Comparison of ENCODE assay signal across 15 mouse cellular contexts in the genomic region with DNA sequence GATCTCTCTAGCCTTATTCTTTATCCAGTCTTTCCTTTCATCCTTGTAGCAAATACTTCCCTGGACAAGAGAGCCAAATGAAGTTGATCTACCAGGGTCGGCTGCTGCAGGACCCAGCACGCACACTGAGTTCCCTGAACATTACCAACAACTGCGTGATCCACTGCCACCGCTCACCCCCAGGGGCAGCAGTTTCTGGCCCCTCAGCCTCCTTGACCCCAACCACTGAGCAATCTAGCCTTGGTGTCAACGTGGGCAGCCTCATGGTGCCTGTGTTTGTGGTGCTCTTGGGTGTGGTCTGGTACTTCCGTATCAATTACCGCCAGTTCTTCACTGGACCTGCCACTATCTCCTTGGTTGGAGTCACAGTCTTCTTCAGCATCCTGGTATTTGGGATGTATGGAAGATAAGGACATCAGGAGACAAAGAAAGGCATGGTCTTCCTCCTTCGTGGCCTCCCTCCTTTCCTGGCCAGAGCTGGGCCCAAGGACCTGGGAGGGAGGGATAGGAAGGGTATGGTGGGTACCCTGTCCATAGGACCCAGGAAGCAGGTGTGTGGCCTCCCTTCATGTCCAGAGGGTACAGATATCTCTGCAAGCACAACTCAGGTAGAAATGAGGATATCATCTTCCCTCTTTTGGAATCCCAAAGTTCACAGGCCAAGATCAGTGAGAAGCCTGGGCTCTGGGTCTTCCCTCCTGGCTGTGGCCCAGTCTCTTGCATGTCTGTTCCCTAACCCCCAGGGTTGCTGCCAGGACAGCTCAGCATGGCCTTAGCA. TPM values are rescaled to one million over a fixed set of nuclear protein-coding genes. Genes with fewer than 3 reads are reported as not detected.
DNase-seq lines count a peak whose midpoint lies in the region; ATAC-seq and TF ChIP-seq lines count a peak whose summit lies in the region.
"Had no signal": no experiment of that assay in that cellular context is flagged by ENCODE, and none has a peak within 500 bp of the region (broad histone marks: within the 10 kb centered on the region; RNA-seq: fewer than 3 reads in every experiment).

No protein-coding gene starts in this region.

- H3K4me3 ChIP-seq in hindbrain, postnatal 0 days (ENCODE audit: low read length): no peak overlapping the region
- no peak overlapping the region for H3K4me3 ChIP-seq in hindbrain, embryonic 11.5 days (ENCODE audit: low read depth, low read length)
- no peak overlapping the region for H3K4me3 ChIP-seq in CH12.LX (replicated peaks in 1 of 3; ENCODE audit: low read depth in 2 of 3, low read length in 2 of 3, poor library complexity in 1 of 3)
- no peak overlapping the region for H3K4me3 ChIP-seq in liver, embryonic 12.5 days

- H3K4me1 ChIP-seq in hindbrain, postnatal 0 days (ENCODE audit: insufficient read depth, low read length): peaks cover 5% of the 10 kb centered on the region; the same call in 1 of the 2 replicates
- H3K4me1 ChIP-seq in hindbrain, embryonic 11.5 days (replicated peaks; ENCODE audit: control insufficient read depth, insufficient read depth, low read length): peaks cover 3% of the 10 kb centered on the region
- peaks cover 16 to 45% of the 10 kb centered on the region in 2 experiments for H3K4me1 ChIP-seq in CH12.LX (ENCODE audit: control insufficient read depth in 1 of 2, insufficient read depth in 2 of 2)
- peaks cover 55% of the 10 kb centered on the region for H3K4me1 ChIP-seq in liver, embryonic 12.5 days

- dilution Hi-C loops in CH12.LX (cut with MboI; ENCODE audit: extremely low pct_ligation_motif_present, extremely low pct_unique_long_range_greater_than_20kb, low sequenced_read_pairs): no loop called here

- in situ Hi-C loops in CH12.LX (cut with MboI; ENCODE audit: low pct_ligation_motif_present, low pct_unique_long_range_greater_than_20kb, low sequenced_read_pairs): no loop called here

- no peaks in the 10 kb centered on the region for H3K27me3 ChIP-seq in hindbrain, postnatal 0 days (ENCODE audit: insufficient read depth, low read length)
- no peaks in the 10 kb centered on the region for H3K27me3 ChIP-seq in hindbrain, embryonic 11.5 days (ENCODE audit: control insufficient read depth, insufficient read depth, low read length)
- no peaks in the 10 kb centered on the region for H3K27me3 ChIP-seq in CH12.LX (replicated peaks)
- H3K27me3 ChIP-seq in liver, embryonic 12.5 days (replicated peaks): no peaks in the 10 kb centered on the region

- TF ChIP-seq POLR2A in CH12.LX (IDR thresholded peaks at IDR 0.05; ENCODE audit: low read depth, low read length): 0 out of 2 replicates have a peak, but pooled peaks have one; percentile 20

- DNase-seq in cerebellum, adult 11-12 months: peak; percentile 29
- no peak for DNase-seq in cerebellum, adult 8-10 months
- DNase-seq in hindbrain, postnatal 0 days (ENCODE audit: low spot score): no peak
- no peak for DNase-seq in hindbrain, embryonic 11.5 days (ENCODE audit: low spot score)
- no peak for DNase-seq in CH12.LX (ENCODE audit: extremely low read depth)
- DNase-seq in left cerebral cortex, postnatal 14 days (ENCODE audit: low spot score in 2 of 2): no peak
- DNase-seq: adrenal gland, postnatal 14 days; kidney, adult 8-10 months; lung, adult 18-20 months; thymus, postnatal 25 days had no signal

- H3K9me3 ChIP-seq in hindbrain, postnatal 0 days (ENCODE audit: low read length): no peaks in the 10 kb centered on the region
- H3K9me3 ChIP-seq in hindbrain, embryonic 11.5 days (ENCODE audit: control insufficient read depth, low read length): no peaks in the 10 kb centered on the region
- no peaks in the 10 kb centered on the region for H3K9me3 ChIP-seq in CH12.LX (replicated peaks; ENCODE audit: low read length)
- no peaks in the 10 kb centered on the region for H3K9me3 ChIP-seq in liver, embryonic 12.5 days (replicated peaks)
- H3K9me3 ChIP-seq: hindbrain, embryonic 10.5 days had no signal

- intact Hi-C loops in left cerebral cortex, postnatal 14 days (cut with DNase I): no loop called here

- TF ChIP-seq EP300 in CH12.LX (IDR thresholded peaks at IDR 0.05; ENCODE audit: low read length): no peak

- no peak overlapping the region for H3K9ac ChIP-seq in hindbrain, postnatal 0 days (replicated peaks; ENCODE audit: low read length)
- H3K9ac ChIP-seq in hindbrain, embryonic 11.5 days (ENCODE audit: low read depth, low read length): no peak overlapping the region
- no peak overlapping the region for H3K9ac ChIP-seq in CH12.LX (ENCODE audit: insufficient read depth, low read depth)
- H3K9ac ChIP-seq in liver, embryonic 12.5 days: no peak overlapping the region

- no peaks in the 10 kb centered on the region; the same call in 1 of the 2 replicates for H3K79me2 ChIP-seq in CH12.LX (replicated peaks; ENCODE audit: control insufficient read depth, extremely low read depth, insufficient read depth, poor library complexity, severe bottlenecking)

- 84% methylated on average over 8 of the region's 8 CpGs for WGBS in hindbrain, postnatal 0 days
- 90% methylated on average over 8 of the region's 8 CpGs for WGBS in hindbrain, embryonic 11.5 days
- WGBS in liver, embryonic 12.5 days (ENCODE audit: insufficient replicate concordance): 68% methylated on average over 8 of the region's 8 CpGs

- no peak for TF ChIP-seq CTCF in hindbrain, postnatal 0 days (IDR thresholded peaks at IDR 0.05; ENCODE audit: low read depth)
- no peak for TF ChIP-seq CTCF in CH12.LX (conservative IDR thresholded peaks at IDR 0.05 in 1 of 2, IDR thresholded peaks at IDR 0.05 in 1 of 2; ENCODE audit: low read depth in 2 of 2, low read length in 2 of 2)

- ATAC-seq in hindbrain, postnatal 0 days: no peak
- ATAC-seq in hindbrain, embryonic 11.5 days (ENCODE audit: low FRiP score): no peak
- 0 out of 2 replicates have a peak, but pooled peaks have one; percentile 22 for ATAC-seq in liver, embryonic 12.5 days
- no peak for ATAC-seq in megakaryocyte-erythroid progenitor cell, adult 5-6 weeks (replicated peaks; ENCODE audit: low FRiP score, low TSS enrichment, poor library complexity, severe bottlenecking)

- H3K36me3 ChIP-seq in hindbrain, postnatal 0 days (ENCODE audit: insufficient read depth, low read length): peaks cover 29% of the 10 kb centered on the region
- peaks cover 14% of the 10 kb centered on the region for H3K36me3 ChIP-seq in hindbrain, embryonic 11.5 days (ENCODE audit: control insufficient read depth, insufficient read depth, low read length)
- peaks cover 55 to 71% of the 10 kb centered on the region in 2 experiments for H3K36me3 ChIP-seq in CH12.LX (replicated peaks in 1 of 2; ENCODE audit: control insufficient read depth in 1 of 2, insufficient read depth in 1 of 2, low read length in 1 of 2)
- peaks cover 62% of the 10 kb centered on the region for H3K36me3 ChIP-seq in liver, embryonic 12.5 days

- no peak for TF ChIP-seq RAD21 in CH12.LX (IDR thresholded peaks at IDR 0.05; ENCODE audit: low read depth, low read length)

- peak overlapping the region; percentile 32; the same call in 1 of the 2 replicates for H3K27ac ChIP-seq in hindbrain, postnatal 0 days
- H3K27ac ChIP-seq in hindbrain, embryonic 11.5 days (ENCODE audit: low read depth, low read length): no peak overlapping the region
- H3K27ac ChIP-seq in CH12.LX (ENCODE audit: insufficient read depth, low read depth): no peak overlapping the region
- peak overlapping the region; percentile 67 for H3K27ac ChIP-seq in liver, embryonic 12.5 days
- H3K27ac ChIP-seq: hindbrain, embryonic 10.5 days had no signal

- H3K4me2 ChIP-seq in hindbrain, postnatal 0 days (ENCODE audit: low read depth, low read length): no peak overlapping the region
- no peak overlapping the region for H3K4me2 ChIP-seq in hindbrain, embryonic 11.5 days (replicated peaks; ENCODE audit: low read depth, low read length)
- no peak overlapping the region for H3K4me2 ChIP-seq in CH12.LX (ENCODE audit: insufficient read depth, low read depth, poor library complexity, severe bottlenecking)
- H3K4me2 ChIP-seq in liver, embryonic 12.5 days: 0 out of 2 replicates have a peak overlapping the region, but pooled peaks have one; percentile 1

RNA-seq across cellular contexts. Expression of gene Tmub2, which starts 3.5 kb away (rescaled TPM):
- total RNA-seq in hindbrain, postnatal 0 days (2014; rRNA removed): 81.8 and 92.7 TPM in 2 replicates
- 71.0 and 72.2 TPM in 2 replicates for polyA plus RNA-seq in hindbrain, postnatal 0 days (2015; fragmentation: Nextera tagmentation; extraction: Ambion mirVana)
- 64.0 and 65.2 TPM in 2 replicates for polyA plus RNA-seq in hindbrain, embryonic 11.5 days (2014; fragmentation: Nextera tagmentation; extraction: Ambion mirVana)
- total RNA-seq in CH12.LX (2012; rRNA removed) (27.8 and 31.0 TPM in 2 replicates), CH12.LX (2014; rRNA removed) (24.8 and 27.0 TPM in 2 replicates)
- polyA plus RNA-seq in CH12.LX (2012; ENCODE audit: insufficient read length, low read depth): 32.4 and 32.9 TPM in 2 replicates
- polyA plus RNA-seq in liver, embryonic 12.5 days (2016; fragmentation: Nextera tagmentation; extraction: Ambion mirVana): 28.4 and 28.9 TPM in 2 replicates
- total RNA-seq in megakaryocyte-erythroid progenitor cell, adult 5-6 weeks (2014; fragmentation: Nextera tagmentation): 14.5 and 19.8 TPM in 2 replicates
- 10.0 and 27.4 TPM in 2 replicates for total RNA-seq in megakaryocyte-erythroid progenitor cell, adult 5-6 weeks (2017)
- total RNA-seq in left cerebral cortex, postnatal 14 days (2021): 10 to 100 TPM; 66.1 to 69.5 TPM

RNA-seq across cellular contexts. Expression of gene Atxn7l3, which starts 8.2 kb away (rescaled TPM):
- total RNA-seq in hindbrain, postnatal 0 days (2014; rRNA removed): 146 and 149 TPM in 2 replicates
- polyA plus RNA-seq in hindbrain, postnatal 0 days (2015; fragmentation: Nextera tagmentation; extraction: Ambion mirVana): 22.8 and 23.7 TPM in 2 replicates
- 17.5 and 22.0 TPM in 2 replicates for polyA plus RNA-seq in hindbrain, embryonic 11.5 days (2014; fragmentation: Nextera tagmentation; extraction: Ambion mirVana)
- total RNA-seq in CH12.LX (2012; rRNA removed): 46.6 and 51.3 TPM in 2 replicates
- total RNA-seq in CH12.LX (2014; rRNA removed): 38.3 and 40.7 TPM in 2 replicates
- 52.0 and 59.0 TPM in 2 replicates for polyA plus RNA-seq in CH12.LX (2012; ENCODE audit: insufficient read length, low read depth)
- 7.3 and 7.5 TPM in 2 replicates for polyA plus RNA-seq in liver, embryonic 12.5 days (2016; fragmentation: Nextera tagmentation; extraction: Ambion mirVana)
- total RNA-seq in megakaryocyte-erythroid progenitor cell, adult 5-6 weeks (2014; fragmentation: Nextera tagmentation): 23.2 and 34.0 TPM in 2 replicates
- 18.3 and 21.5 TPM in 2 replicates for total RNA-seq in megakaryocyte-erythroid progenitor cell, adult 5-6 weeks (2017)
- 100 to 1,000 TPM; 180 to 196 TPM for total RNA-seq in left cerebral cortex, postnatal 14 days (2021)

RNA-seq across cellular contexts. Expression of gene Asb16, which starts 19.7 kb away (rescaled TPM):
- 2.2 and 2.6 TPM in 2 replicates for total RNA-seq in hindbrain, postnatal 0 days (2014; rRNA removed)
- polyA plus RNA-seq in hindbrain, postnatal 0 days (2015; fragmentation: Nextera tagmentation; extraction: Ambion mirVana): 0.29 and 0.41 TPM in 2 replicates
- 0.06 and 0.08 TPM in 2 replicates for polyA plus RNA-seq in hindbrain, embryonic 11.5 days (2014; fragmentation: Nextera tagmentation; extraction: Ambion mirVana)
- total RNA-seq in CH12.LX (2012; rRNA removed) (0.04 TPM in 1 of 2 replicates, not detected in the other), CH12.LX (2014; rRNA removed) (not detected in 2 replicates)
- not detected in 2 replicates for polyA plus RNA-seq in CH12.LX (2012; ENCODE audit: insufficient read length, low read depth)
- polyA plus RNA-seq in liver, embryonic 12.5 days (2016; fragmentation: Nextera tagmentation; extraction: Ambion mirVana): 0.05 TPM in 1 of 2 replicates, not detected in the other
- 2.2 and 2.5 TPM in 2 replicates for total RNA-seq in megakaryocyte-erythroid progenitor cell, adult 5-6 weeks (2014; fragmentation: Nextera tagmentation)
- total RNA-seq in megakaryocyte-erythroid progenitor cell, adult 5-6 weeks (2017): 0.84 and 1.3 TPM in 2 replicates
- under 1 TPM; 0.59 to 0.72 TPM for total RNA-seq in left cerebral cortex, postnatal 14 days (2021)
- total RNA-seq: neutrophil, adult 5-6 weeks had no signal
- polyA plus RNA-seq: stomach, embryonic 14.5 days had no signal

RNA-seq across cellular contexts. Expression of gene Ubtf, which starts 31.3 kb away (rescaled TPM):
- 53.7 and 63.7 TPM in 2 replicates for total RNA-seq in hindbrain, postnatal 0 days (2014; rRNA removed)
- 74.6 and 76.1 TPM in 2 replicates for polyA plus RNA-seq in hindbrain, postnatal 0 days (2015; fragmentation: Nextera tagmentation; extraction: Ambion mirVana)
- polyA plus RNA-seq in hindbrain, embryonic 11.5 days (2014; fragmentation: Nextera tagmentation; extraction: Ambion mirVana): 82.1 and 83.4 TPM in 2 replicates
- total RNA-seq in CH12.LX (2012; rRNA removed) (126 and 142 TPM in 2 replicates), CH12.LX (2014; rRNA removed) (89.9 and 99.8 TPM in 2 replicates)
- 124 and 149 TPM in 2 replicates for polyA plus RNA-seq in CH12.LX (2012; ENCODE audit: insufficient read length, low read depth)
- 97.2 and 98.8 TPM in 2 replicates for polyA plus RNA-seq in liver, embryonic 12.5 days (2016; fragmentation: Nextera tagmentation; extraction: Ambion mirVana)
- total RNA-seq in megakaryocyte-erythroid progenitor cell, adult 5-6 weeks (2014; fragmentation: Nextera tagmentation): 90.4 and 102 TPM in 2 replicates
- 162 and 180 TPM in 2 replicates for total RNA-seq in megakaryocyte-erythroid progenitor cell, adult 5-6 weeks (2017)
- 100 to 1,000 TPM; 104 to 108 TPM for total RNA-seq in left cerebral cortex, postnatal 14 days (2021)

RNA-seq across cellular contexts. Expression of gene BC030867, which starts 39.5 kb away (rescaled TPM):
- total RNA-seq in hindbrain, postnatal 0 days (2014; rRNA removed): 2.3 and 2.4 TPM in 2 replicates
- 2.1 and 2.3 TPM in 2 replicates for polyA plus RNA-seq in hindbrain, postnatal 0 days (2015; fragmentation: Nextera tagmentation; extraction: Ambion mirVana)
- 13.2 and 14.0 TPM in 2 replicates for polyA plus RNA-seq in hindbrain, embryonic 11.5 days (2014; fragmentation: Nextera tagmentation; extraction: Ambion mirVana)
- total RNA-seq in CH12.LX (2012; rRNA removed): 25.6 and 26.2 TPM in 2 replicates
- 9.7 and 11.4 TPM in 2 replicates for total RNA-seq in CH12.LX (2014; rRNA removed)
- 34.0 and 35.2 TPM in 2 replicates for polyA plus RNA-seq in CH12.LX (2012; ENCODE audit: insufficient read length, low read depth)
- 19.5 and 19.7 TPM in 2 replicates for polyA plus RNA-seq in liver, embryonic 12.5 days (2016; fragmentation: Nextera tagmentation; extraction: Ambion mirVana)
- total RNA-seq in megakaryocyte-erythroid progenitor cell, adult 5-6 weeks (2014; fragmentation: Nextera tagmentation): 36.4 and 48.1 TPM in 2 replicates
- 7.5 and 12.3 TPM in 2 replicates for total RNA-seq in megakaryocyte-erythroid progenitor cell, adult 5-6 weeks (2017)
- under 1 TPM; 0.46 to 0.63 TPM for total RNA-seq in left cerebral cortex, postnatal 14 days (2021)
- total RNA-seq: neutrophil, adult 5-6 weeks had no signal

Comparison
In these comparisons a context has a peak if more than half of its experiments do, and no peak if none do; other contexts are left out.
1. H3K27ac ChIP-seq: peak in hindbrain, postnatal 0 days (single experiment) and liver, embryonic 12.5 days (single experiment); none in hindbrain, embryonic 11.5 days (single experiment) and CH12.LX (single experiment).